Mouse (Mus musculus): ENCODE data around the gene AV320801.
"Not testable (repeated sequence)": the region's sequence is repeated elsewhere in the genome, so short reads cannot be mapped to it uniquely, and the experiment has no call there.

The AV320801 gene

DNA sequence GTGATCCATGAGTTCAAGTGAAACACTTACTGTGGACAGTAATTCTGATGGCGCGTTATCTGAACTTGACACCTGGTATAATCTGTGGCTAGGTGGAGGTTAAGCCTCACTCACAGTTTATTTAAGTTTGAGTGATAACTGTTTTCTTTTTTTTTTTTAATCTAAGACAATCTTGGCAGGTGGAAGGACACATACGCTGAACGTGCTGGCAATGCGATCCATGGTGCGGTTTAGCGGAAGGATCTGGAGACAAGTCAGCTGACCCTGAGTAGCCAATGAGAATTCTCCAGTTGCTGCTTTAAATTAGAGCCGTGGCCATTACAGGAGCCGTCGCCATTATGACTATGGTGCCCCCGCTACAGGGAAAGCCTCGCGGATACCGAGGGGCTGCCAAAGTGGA lies at the start of gene AV320801:
AV320801 (plus strand) TSS at position 301 of the 400 bp plus-strand sequence.
- not testable (repeated sequence) for DNase-seq (ENCODE audit: low read depth, low spot score)

- DNase-seq (ENCODE audit: low read depth, low spot score): not testable (repeated sequence)
Measured at GRCm38 (mm10) chrX:135464160-135464559, 30.2 kb upstream of the AV320801 start.

- not testable (repeated sequence) for DNase-seq (ENCODE audit: low read depth, low spot score)
Measured at GRCm38 (mm10) chrX:135481902-135482301, 12.5 kb upstream of the AV320801 start.

DNA sequence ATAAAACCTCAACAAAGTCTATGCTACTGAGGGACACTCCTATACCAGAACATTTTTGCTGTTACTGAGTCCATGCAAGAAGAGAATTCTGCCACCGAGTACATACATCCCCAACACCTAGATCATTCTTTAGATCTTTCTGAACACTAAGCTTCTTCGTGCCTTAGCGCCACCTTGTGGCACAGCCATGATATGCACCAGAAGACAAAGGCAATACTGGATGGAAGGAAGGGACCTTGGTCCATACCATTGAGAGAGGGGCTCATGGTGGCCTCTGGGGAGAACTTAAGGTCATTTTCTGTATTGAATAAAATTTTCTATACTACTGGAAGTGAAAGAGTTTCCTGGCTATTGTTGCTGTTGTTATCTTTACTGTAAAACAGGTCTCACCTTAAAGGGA lies 11.2 kb upstream of the AV320801 start:
- DNase-seq (ENCODE audit: low read depth, low spot score): not testable (repeated sequence)

Data from retina, postnatal 7 days (tissue).